Mouse (Mus musculus): ENCODE data around the gene Isoc2b.

- no peak; the same call in 1 of the 2 replicates for TF ChIP-seq POLR2A (IDR thresholded peaks at IDR 0.05; ENCODE audit: insufficient read depth, low read depth, low read length)
- no peak for TF ChIP-seq CTCF (IDR thresholded peaks at IDR 0.05; ENCODE audit: insufficient read depth, low read depth, low read length)
Measured at GRCm38 (mm10) chr7:4899649-4900522, 29.8 kb upstream of the Isoc2b start.

All from olfactory bulb, adult 2 months (tissue).